Mouse (Mus musculus): ENCODE results near the gene Nek1.

GRCm38 (mm10) chr8:60993639-60993986, 618 bp downstream of the Nek1 start:
- no peak for TF ChIP-seq CTCF (IDR thresholded peaks at IDR 0.05; ENCODE audit: insufficient read depth, low read length)
- TF ChIP-seq POLR2A (IDR thresholded peaks at IDR 0.05; ENCODE audit: borderline replicate concordance, extremely low read depth, low read depth, low read length) = no peak

Measured in lung, adult 2 months (tissue).